Mouse (Mus musculus): Measurements from ENCODE around the gene Hist1h2bh.
A peak's percentile ranks its signal among the peaks of the same experiment; 100 is the strongest.

Hist1h2bh gene

DNA sequence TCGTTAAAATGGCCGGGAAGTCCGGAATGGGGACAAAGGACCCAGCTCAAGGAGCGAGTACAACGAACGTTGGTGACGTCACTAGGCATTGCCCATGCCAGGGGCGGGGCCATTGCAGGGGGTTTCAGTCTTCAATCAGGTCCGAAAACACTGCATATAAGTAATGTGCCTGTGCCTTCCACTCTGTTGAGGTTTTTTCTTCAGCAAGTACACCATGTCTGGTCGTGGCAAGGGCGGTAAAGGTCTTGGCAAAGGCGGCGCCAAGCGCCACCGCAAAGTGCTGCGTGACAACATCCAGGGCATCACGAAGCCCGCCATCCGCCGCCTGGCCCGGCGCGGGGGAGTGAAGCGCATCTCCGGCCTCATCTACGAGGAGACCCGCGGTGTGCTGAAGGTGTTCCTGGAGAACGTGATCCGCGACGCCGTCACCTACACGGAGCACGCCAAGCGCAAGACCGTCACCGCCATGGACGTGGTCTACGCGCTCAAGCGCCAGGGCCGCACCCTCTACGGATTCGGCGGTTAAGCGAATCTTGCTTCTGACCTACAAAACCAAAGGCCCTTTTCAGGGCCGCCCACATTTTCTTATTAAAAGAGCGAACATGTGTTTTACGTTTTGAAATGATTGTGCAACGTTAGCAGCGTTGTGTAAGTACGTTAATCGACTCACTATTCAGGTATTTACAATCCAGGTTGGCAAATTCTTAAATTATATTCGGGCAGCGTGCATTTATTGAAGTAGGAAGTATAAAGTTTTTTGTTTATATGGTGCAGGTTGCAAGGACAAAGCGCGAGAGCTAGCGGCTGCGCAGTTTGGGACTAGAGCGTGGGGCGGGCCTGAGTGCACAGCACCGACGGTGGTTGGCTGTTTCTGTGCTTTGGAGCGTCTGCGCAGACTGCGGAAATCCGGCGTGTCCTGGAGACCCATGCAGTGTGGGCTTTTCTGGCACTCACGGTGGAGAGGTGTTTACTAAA is 12.0 kb downstream of the Hist1h2bh start, which contains the start of gene Hist1h4h:
Gene Hist1h4h, plus strand, starts transcription at position 150 of the 975 bp plus-strand sequence.
- DNase-seq (ENCODE audit: low spot score): peak; percentile 99

DNA sequence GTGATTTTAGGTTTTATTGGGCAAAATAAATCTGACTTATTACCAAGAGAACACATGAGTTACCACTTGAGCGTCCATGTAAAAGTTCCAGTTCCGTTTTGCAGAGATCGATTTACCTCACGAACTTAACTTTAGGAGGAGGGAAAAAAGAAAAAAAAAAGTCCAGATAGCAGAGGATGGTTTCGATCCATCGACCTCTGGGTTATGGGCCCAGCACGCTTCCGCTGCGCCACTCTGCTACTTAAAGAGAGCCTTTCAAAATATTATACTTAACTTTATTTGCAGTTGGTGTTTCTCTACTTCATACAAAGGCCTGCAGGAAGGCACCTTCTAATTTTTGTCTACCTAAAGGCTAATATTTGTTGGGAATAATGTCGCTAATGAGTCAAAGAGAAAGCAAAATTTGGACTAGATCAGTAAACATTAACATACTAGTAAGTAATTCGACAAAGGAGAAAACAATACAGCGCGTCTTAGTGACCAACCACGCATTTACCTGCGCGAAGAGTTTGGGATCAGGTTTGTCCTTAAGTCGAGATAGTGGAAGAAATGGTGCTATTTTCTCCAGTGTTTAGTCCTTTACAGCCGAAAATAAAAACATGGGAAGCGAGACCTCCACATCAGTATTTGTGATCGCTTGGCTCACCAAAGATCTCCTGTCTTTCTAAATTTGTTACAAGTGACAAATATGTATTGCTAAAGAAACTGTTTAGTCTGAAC is 12.9 kb downstream of the Hist1h2bh start:
- DNase-seq (ENCODE audit: low spot score): peak; percentile 72

DNA sequence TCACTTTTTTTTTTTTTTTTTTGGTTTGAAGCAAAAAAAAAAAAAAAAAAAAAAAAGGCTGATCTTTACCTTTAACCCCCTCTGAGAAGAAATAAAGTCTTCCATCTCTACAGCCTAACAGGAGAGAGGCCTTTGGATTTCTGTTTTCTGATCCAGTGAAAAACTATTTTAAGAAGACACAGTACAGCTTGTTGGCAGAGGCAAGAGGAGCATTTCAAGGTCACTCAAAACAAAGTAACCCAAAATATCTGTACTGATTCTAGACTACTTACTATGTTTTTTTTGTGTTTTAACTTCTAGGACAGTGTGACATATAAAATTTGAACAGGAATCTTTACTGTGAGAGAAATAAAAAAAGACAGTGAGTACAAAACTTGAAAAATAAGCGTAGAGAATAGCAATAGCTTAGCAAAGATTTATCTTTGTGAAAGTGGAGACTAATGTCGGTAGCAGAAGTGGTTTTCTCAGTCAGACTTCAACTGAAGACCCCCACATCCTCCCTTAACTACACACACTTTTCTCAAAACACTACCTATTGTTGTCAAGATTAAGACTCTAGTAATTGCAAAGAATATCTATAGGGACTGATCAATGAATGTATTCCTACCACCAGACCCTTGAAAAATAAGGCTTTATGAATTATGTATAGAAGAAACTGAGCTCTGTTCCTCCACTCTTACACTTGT is 13.6 kb downstream of the Hist1h2bh start:
- no peak for DNase-seq (ENCODE audit: low spot score)

DNA sequence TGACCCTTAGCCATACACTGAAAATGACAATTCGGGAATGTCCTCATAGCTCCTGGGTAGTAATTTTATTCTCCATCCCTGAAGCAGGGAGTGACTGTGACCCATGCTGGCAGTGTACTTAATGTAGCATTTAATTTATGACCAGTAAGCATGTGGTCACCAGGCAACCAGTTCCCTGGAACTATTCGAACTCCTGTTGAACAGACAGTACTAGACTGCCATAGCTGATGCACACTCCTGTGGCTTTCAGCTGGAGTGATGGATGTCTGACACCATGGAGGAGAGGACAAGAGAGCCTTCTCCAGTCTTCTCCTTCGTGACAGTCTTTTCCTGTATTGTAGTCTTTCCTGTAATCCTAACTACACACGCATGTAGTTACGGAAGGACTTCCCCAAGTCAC is 14.2 kb downstream of the Hist1h2bh start:
- no peak for DNase-seq (ENCODE audit: low spot score)

DNA sequence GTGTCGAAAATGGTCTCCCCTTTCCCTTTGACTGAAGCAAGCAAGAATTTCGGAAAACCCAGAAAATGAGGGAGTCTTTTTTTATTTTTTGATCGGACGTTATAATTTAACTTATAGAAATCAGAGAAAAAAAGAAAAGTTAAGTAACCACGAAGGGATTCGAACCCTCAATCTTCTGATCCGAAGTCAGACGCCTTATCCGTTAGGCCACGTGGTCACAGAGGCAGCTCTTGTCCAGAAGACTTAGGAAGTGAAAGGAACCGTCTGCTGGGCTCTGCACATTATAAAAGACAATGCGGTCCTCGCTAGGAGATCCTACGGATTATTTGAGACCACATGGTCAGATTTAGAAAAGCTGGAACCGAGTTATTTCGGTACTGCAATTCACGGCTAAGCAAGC is 16.9 kb downstream of the Hist1h2bh start:
- peak; percentile 82 for DNase-seq (ENCODE audit: low spot score)

DNA sequence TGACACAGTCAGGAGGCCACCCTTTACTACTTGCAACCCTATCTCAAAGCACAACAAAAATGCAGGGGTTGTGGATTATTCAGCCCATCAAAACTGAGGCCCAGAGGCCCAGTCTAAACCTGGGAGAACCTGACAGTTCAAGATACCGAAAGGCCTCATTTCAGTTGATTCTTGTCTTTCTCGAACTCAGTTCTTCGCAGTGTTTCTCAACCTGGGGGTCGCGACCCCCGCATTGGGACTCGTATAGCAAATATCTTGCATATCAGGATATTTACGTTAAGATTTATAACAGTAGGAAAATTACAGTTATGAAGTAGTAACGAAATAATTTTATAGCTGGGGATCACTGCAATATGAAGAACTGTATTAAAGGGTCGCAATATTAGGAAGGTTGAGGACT is 17.3 kb downstream of the Hist1h2bh start:
- DNase-seq (ENCODE audit: low spot score): no peak

DNA sequence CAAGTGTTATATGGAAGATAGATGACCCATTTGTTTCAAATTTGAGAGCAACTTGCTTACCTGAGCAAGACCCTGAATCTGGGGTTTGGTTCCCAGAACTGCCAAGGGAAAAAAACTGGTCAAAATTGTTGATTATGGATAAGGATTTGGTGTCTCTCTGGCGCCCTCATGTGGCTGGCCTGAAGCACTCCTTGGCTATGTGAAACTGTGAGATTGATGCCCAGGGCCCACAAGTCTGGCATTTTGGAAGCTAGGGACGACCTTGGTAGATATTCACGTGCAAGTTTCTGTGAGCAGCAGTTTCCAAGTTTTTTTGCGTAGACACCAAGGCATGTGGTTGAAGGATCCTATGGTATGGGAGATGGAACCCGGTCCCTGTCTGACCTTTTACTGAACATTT is 18.5 kb downstream of the Hist1h2bh start:
- DNase-seq (ENCODE audit: low spot score): peak; percentile 72

DNA sequence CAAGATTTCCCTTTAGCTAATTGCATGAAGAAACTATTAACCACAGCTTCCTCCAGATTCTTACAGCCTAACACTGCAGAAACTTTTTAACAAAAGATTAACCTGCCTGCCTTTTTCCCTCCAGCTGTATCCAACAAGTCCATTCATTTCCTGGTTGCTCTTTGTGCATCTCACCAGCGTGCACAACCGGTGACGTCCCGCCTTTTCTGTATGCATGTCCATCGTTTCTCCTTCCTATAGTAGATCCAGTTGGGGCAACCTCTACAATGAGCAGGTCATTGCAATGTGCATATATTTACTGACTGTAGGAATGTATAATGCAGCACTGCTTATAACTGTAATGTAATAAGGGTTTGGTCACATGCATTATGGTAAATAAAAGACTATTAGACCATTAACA is 19.2 kb downstream of the Hist1h2bh start:
- no peak for DNase-seq (ENCODE audit: low spot score)

DNA sequence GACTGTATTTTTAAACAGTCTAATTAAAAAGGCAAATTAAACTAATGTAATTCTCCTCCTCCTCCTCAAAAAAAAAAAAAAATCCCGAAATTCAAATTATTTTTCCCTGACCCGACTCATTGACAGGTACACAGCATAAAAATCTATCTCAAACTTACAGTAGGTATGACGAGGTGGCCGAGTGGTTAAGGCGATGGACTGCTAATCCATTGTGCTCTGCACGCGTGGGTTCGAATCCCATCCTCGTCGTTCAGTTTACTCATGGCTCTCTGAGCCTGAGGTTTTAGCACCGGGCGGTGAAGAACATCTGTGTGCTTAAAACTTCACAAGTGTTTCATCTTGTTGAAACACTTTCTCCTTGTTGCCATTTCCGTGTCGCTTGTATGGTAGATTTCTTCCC is 21.5 kb downstream of the Hist1h2bh start:
- DNase-seq (ENCODE audit: low spot score): peak; percentile 74

DNA sequence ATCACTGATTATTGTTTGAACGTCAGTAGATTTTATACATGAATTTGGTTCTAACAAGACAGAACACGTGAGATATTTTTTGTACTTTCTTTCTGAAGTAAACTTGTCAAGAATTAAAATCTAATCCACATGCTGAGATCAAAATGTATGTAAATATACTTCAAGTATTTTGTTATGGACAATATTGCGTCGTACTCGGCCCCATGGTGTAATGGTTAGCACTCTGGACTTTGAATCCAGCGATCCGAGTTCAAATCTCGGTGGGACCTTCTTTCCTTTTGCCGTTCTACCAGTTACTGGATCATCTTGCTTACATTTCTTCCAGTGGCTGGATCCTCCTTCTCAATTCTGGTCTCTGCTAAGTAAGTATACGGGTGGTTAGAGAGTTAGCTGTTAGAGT is 23.8 kb downstream of the Hist1h2bh start:
- DNase-seq (ENCODE audit: low spot score): peak; percentile 78

DNA sequence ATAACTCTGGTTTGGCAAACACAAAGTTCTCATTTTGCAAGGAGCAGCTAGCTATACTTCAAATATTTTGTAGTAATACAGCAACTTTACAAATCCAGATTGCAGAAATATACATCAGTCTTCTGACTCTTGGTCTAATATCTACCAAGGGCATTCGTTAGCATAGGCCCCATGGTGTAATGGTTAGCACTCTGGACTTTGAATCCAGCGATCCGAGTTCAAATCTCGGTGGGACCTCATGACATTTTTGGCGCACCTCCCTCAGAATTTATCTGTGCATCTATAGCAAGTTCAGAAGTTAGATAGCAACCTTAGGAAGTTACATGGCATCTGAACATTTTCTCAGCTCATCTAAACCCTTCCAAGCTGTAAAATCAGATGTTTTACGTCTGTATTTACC is 24.3 kb downstream of the Hist1h2bh start:
- DNase-seq (ENCODE audit: low spot score): peak; percentile 78

DNA sequence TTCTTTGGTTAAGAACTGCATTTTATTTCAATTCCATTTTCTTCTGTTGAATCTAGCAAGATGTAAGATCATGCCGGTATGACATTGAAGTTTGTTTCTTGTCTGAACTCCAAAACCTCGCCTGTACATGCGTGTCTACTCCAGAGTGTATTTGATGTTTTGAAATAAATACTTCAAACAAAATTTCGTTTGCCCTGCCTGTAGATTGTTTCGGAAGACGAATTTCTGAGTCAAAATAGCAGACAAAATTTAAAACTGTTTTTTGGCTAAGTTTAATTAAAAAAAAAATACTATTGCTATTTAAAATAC is 24.9 kb downstream of the Hist1h2bh start:
- no peak for DNase-seq (ENCODE audit: low spot score)

DNA sequence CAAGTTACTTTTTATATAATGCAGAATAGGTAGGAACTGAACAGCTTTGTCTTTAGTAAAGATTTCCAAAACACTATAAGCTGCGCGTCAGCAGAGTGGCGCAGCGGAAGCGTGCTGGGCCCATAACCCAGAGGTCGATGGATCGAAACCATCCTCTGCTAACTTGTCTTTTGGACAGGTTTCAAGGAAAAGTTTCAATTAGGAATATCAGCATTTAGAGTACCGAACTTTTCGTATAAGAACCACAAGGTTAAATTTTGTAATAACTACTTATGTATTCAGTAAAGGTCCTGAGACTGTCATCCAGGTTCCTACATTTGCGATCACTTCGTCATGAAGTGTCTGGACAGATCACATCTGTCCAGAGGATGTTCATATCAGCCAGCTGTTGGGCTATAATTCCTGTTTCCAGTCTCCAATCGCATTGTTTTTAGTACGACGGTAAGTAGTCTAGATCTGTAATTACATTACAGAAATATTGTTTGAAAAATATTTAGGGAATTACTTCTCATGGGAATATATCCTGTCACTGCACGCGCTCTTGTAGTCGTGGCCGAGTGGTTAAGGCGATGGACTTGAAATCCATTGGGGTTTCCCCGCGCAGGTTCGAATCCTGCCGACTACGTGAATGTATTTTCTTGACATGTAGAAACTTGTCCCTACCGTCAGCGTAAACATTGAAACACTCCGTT is 25.4 kb downstream of the Hist1h2bh start:
- DNase-seq (ENCODE audit: low spot score): peak; percentile 92

DNA sequence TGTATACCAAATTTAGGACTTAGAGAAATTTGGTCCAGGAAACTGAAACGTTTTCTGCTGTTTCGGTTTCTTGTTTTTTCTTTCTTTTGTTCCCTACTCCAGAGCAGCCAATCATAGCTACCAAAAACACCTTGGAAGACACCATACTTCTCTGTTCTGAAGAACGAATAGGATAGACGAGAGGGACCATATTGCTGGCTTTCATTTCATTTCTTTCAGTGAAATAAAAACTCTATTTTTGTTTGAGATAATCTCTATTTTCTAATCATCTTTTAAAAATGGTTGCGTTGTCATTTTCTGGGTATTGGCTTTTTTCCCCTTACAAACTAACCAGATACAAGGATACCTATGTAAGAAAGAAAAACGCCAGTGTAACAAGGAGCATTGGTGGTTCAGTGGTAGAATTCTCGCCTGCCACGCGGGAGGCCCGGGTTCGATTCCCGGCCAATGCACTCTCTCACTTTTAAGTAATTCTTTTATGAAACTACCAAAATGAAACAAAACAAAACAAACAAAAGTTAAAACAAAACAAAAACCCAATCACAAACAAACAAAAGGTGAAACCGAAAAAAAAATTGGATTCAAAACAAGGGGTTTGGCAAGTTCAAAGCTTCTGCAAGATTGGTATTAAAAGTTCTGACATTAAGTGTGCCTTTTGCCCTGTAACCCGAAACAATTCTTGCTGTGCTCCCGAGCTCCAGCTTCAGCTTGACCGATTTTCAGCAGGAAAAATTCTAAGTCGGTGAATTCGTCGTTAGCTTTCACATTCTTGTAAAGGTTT is 26.2 kb downstream of the Hist1h2bh start:
- peak; percentile 68 for DNase-seq (ENCODE audit: low spot score)

DNA sequence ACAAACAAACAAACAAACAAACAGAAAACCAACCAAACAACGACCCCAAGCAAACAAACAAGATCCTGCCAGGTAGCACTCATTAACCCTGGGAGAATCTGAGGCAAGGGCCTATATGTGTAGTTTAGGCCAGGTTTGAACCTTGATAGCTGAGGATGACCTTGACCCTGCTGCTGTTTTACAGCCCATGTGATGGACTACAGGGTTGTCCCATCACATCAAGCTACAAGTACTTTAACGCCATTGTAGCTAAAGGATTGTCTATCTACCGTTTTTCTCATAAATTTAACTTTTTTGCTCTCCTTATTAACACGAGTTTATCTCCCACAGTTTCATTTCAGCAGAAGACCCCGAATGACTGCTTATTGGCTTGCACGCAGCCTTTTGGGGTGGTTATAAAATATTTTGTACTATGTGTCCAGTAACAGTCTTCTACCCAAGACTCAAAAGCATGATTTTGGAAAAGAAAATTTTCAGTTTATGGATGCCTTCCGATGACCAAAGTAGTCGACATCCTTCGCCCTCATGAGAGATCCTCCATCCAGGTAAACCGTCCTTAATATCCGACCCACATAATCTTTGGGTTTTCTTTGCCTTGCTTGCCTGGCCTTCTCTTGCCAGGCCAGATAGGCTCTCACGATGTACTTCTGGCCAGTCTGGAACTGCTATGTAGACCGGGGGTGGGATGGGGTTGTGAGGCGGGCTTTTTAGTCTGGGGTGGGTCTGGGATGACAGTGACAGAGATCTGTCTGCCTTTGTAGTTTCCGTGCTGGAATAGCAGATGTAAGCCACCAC is 27.2 kb downstream of the Hist1h2bh start:
- no peak for DNase-seq (ENCODE audit: low spot score)

DNA sequence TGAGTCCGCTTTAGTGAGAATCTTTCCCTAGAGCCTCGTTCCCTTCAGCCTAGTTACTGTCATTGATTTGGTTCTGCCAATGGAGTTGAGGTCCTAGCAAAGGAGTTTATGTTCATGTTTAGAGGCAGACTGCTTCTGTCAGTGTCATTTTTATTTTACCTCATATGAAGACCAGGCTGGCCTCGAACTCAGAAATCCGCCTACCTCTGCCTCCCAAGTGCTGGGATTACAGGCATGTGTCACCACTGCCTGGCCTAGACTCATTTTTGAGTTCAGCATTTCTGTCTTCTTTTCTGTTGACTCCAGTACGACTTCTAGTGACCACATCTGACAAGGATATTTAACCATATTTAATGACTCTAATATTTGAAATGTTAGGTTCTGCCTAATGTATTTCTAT is 27.9 kb downstream of the Hist1h2bh start:
- no peak for DNase-seq (ENCODE audit: low spot score)

DNA sequence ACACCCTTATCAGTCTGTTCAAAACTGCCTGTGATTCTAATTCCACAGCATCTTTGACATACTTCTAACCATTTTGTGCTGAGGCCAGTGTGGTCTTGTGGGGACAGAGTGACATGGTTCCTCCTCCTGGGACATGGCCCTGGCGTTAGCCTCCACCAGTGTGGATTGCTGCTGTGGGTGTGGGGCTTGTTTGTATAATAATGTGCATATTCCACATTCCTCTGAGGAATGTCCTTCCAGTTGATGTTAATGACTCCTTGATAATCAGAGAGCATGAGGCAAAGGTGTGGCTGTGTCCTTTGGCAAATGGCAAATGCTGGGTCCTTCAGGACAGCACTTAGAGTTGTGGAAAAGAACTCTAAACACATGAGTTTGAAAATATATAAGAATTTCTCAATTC is 29.7 kb downstream of the Hist1h2bh start:
- DNase-seq (ENCODE audit: low spot score): no peak

DNA sequence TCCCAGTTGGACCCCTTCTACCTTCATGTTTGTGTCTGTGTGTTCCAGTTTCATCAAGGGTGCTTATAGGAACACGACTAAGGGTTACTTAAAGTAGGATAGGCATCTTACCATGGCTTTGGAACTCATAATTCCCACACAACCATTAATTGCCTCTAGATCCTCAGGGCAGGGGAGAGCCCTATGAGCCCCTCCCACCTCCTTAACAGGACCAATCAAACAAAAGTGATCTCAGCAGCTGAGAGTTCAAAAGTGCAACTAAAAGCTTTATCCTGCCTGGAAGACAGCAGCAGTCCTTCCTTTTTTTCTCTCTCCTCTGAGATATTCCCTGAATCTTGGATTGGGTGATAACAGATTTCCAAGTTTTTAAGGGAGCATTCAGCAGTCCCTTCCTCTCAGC is 33.1 kb downstream of the Hist1h2bh start:
- DNase-seq (ENCODE audit: low spot score): no peak

DNA sequence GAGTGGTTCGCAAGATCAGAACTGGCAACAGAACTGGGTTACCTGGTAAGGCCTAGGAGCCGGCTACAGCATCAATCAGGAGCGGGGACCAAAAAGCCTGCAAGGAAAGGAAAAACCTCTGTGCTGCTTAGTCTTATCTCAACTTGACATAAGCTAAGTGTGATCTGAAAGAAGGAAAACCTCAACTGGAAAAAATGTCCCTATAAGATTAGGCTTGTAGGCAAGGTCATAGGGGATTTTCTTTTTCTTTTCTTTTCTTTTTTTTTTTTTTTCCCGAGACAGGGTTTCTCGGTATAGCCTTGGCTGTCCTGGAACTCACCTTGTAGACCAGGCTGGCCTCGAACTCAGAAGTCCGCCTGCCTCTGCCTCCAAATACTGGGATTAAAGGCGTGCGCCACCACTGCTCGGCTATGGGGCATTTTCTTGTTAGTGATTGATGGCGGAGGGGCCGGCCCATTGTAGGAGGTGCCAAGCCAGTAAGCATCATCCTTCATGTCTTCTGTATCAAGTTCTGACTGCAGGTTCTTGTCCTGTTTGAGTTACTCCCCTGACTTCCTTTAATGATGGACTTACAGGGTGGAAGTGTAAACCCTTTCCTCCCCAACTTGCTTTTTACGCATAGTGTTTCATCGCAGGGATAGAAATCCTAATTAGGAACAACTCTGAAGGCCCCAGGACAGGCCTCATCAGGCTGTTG is 36.2 kb downstream of the Hist1h2bh start:
- no peak for DNase-seq (ENCODE audit: low spot score)

DNA sequence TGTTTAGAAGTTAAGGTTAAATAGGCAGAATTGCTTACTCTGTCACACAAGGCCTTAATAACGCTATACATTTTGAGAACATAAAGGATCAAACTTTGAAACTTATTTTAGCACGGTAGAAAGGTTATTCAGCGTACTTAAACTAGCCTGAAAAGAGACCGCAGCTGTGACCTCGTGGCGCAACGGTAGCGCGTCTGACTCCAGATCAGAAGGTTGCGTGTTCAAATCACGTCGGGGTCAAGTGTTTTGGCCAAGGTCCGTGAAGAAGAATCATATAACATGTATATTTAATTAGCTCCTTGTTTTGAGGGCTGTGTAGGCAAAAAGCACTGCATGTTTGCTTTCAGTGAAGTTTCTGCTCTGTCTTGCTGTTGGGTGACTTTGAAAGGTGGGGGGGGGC is 36.8 kb downstream of the Hist1h2bh start:
- DNase-seq (ENCODE audit: low spot score): peak; percentile 44

Measured in spleen, adult 12 weeks (tissue).